Mouse (Mus musculus) liver, adult 2 months (tissue): ENCODE data around the gene Elmo3. TPM values are rescaled to one million over a fixed set of nuclear protein-coding genes. Genes with fewer than 3 reads are reported as not detected.

Experiments used
- DNase-seq: peaks from one replicate; pipeline ENCODE4 v3.0.0-alpha.2; 2011; ENCODE audit warnings: low read depth, low spot score; ENCODE audit errors: extremely low read depth
- H3K27ac ChIP-seq: fragments of 200-500 bp; replicated peaks from 2 replicates; pipeline ENCODE4 v1.5.1; 2012; ENCODE audit warnings: low read depth, mild to moderate bottlenecking, control low read depth, inconsistent platforms, low read length; ENCODE audit not compliant: insufficient read depth
- H3K27me3 ChIP-seq: fragments of 200-500 bp; 2 replicates; pipeline ENCODE4 v1.6.1; 2012; ENCODE audit warnings: mild to moderate bottlenecking, moderate library complexity, low read length, inconsistent platforms; ENCODE audit not compliant: control insufficient read depth, insufficient read depth
- H3K36me3 ChIP-seq: fragments of 200-500 bp; 2 replicates; pipeline ENCODE4 v1.6.1; 2012; ENCODE audit warnings: low read length, inconsistent platforms; ENCODE audit not compliant: control insufficient read depth, insufficient read depth
- H3K4me1 ChIP-seq: fragments of 200-500 bp; 2 replicates; pipeline ENCODE4 v1.6.1; 2011; ENCODE audit warnings: low read length; ENCODE audit not compliant: control insufficient read depth, insufficient read depth
- H3K4me3 ChIP-seq: fragments of 200-500 bp; 2 replicates; pipeline ENCODE4 v1.5.1; 2011; ENCODE audit warnings: low read depth, mild to moderate bottlenecking, control low read depth, low read length, moderate library complexity; ENCODE audit not compliant: insufficient read depth
- H3K79me2 ChIP-seq: fragments of 200-500 bp; 2 replicates; pipeline ENCODE4 v1.6.1; 2012; ENCODE audit warnings: inconsistent platforms, mild to moderate bottlenecking, low read length, moderate library complexity; ENCODE audit not compliant: control insufficient read depth, insufficient read depth
- H3K9ac ChIP-seq: fragments of 200-500 bp; 2 replicates; pipeline ENCODE4 v1.6.1; 2012; ENCODE audit warnings: low read depth, mild to moderate bottlenecking, control low read depth, inconsistent platforms, low read length
- CTCF ChIP-seq: fragments of 200-500 bp; IDR thresholded peaks from 2 replicates; pipeline ENCODE4 v1.5.1; 2011; ENCODE audit warnings: low read depth, low read length, control low read depth
- POLR2A ChIP-seq: fragments of 200-500 bp; IDR thresholded peaks from 2 replicates; pipeline ENCODE4 v1.6.1; 2011; ENCODE audit warnings: low read length, control low read depth; ENCODE audit not compliant: insufficient read depth; ENCODE audit errors: extremely low read depth
- WGBS: fragments of 180-500 bp; shearing (Covaris S2); methylation state at CpG from one replicate; pipeline ENCODE4 v1.1.7; 2018; 5-methylcytosine and 5-hydroxymethylcytosine counted together
- polyA plus RNA-seq: library from polyadenylated mRNA; depleted of rRNA; stranded (reverse); fragments of >200 nt; gene quantifications from 2 replicates; pipeline ENCODE4 v1.2.3, GENCODE M21; 2012
- total RNA-seq: library from RNA; depleted of rRNA; stranded (reverse); fragments of >200 nt; gene quantifications from 2 replicates; pipeline ENCODE4 v1.2.3, GENCODE M21; 2014

The Elmo3 gene
- total and polyA plus RNA-seq, 2 experiments, result 16.8 to 33.4 TPM

DNA sequence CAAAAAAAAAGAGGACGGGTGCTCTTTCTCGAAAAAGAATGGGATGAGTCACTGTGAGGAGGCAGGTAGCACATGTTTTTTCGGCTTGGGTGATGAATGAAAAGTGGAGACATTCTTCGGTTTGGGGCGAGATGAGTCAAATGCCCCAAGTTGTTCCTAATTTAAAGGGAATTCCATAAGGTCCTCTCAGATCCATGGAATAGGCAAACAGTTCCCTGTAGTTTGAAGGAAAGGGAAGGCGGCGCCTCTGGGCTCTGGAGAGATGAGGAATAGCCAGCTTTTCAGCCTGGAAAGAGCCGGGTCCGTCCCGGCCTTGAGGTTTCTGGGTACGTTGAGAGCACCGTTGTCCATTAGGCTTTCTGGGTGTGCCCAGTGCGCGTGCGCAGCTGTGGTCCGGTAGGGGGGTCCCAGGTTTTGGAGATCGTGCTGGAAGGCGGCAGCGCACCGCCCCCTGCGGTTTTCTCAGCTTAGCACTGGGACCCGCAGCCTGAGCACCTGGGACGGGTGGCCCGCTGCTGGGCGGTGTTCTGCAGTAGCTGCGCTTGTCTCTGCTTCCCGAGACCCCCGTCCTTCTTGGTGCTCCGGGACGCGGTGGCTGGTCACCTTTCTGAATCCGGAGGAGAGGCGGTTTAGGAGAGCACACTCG lies 43.2 kb downstream of the Elmo3 start, which contains the start of gene Slc9a5:
Gene Slc9a5 (plus strand): TSS at position 394 of the 646 bp plus-strand sequence.
- H3K27ac ChIP-seq, result peak within 1 kb of the TSS; percentile 27

DNA sequence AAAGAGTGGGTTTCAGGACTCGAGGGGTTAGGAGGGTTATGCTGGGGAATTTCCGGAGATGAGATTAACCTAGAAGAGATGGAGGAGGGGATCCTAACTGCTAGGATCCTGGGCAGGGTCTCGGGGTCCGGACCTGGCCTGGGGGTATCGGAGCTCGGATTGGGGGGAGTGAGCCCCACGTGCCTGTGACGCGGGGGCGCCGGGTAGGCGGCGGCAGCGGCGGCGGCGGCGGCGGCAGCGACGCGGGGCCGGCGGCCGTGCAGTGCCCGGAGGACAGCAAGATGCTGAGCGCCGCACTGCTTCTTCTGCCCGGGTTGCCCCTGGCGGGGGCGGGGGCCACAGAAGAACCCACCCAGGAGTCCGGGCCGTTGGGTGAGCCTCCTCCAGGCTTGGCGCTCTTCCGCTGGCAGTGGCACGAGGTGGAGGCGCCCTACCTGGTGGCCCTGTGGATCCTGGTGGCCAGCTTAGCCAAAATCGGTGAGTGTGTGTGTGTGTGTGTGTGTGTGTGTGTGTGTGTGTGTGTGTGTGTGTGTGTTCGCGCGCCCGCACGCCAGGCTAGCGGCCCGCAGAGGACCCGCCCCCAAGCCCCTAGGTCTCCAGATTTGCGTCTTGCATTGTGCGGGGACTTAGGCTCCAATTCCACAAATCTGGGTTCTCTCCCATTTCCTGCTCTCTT lies 43.8 kb downstream of the Elmo3 start:
- Histone ChIP-seq H3K36me3 (no peaks in the 10 kb centered on the region), H3K27ac (no peak overlapping the region), H3K4me3 (peak overlapping the region; percentile 49), H3K9ac (peak overlapping the region; percentile 18), H3K4me1 (no peaks in the 10 kb centered on the region; the same call in 1 of the 2 replicates), H3K27me3 (peaks cover 11% of the 10 kb centered on the region), H3K79me2 (no peaks in the 10 kb centered on the region)
- no peak for DNase-seq
- TF ChIP-seq CTCF (no peak), POLR2A (no peak)
- WGBS, result 4% methylated on average over 48 of the region's 48 CpGs

More for the DNA sequence above, 43.2 kb downstream of the Elmo3 start, which contains the start of gene Slc9a5:
- Histone ChIP-seq H3K79me2 (no peaks in the 10 kb centered on the region), H3K9ac (peak within 1 kb of the TSS; percentile 79), H3K27me3 (peaks cover 11% of the 10 kb centered on the region), H3K4me1 (no peaks in the 10 kb centered on the region; the same call in 1 of the 2 replicates), H3K4me3 (peak within 1 kb of the TSS; percentile 87), H3K36me3 (no peaks in the 10 kb centered on the region)
- TF ChIP-seq CTCF, result 0 out of 2 replicates have a peak, but pooled peaks have one; percentile 5
- no peak for TF ChIP-seq POLR2A
- 2% methylated on average over 34 of the region's 34 CpGs for WGBS
- DNase-seq, result no peak

GRCm38 (mm10) chr8:105350186-105350585 lies 44.8 kb downstream of the Elmo3 start:
- Histone ChIP-seq H3K4me1 (no peaks in the 10 kb centered on the region; the same call in 1 of the 2 replicates), H3K9ac (no peak overlapping the region), H3K79me2 (no peaks in the 10 kb centered on the region), H3K27me3 (peaks cover 11% of the 10 kb centered on the region), H3K4me3 (no peak overlapping the region), H3K36me3 (no peaks in the 10 kb centered on the region), H3K27ac (no peak overlapping the region)
- 65% methylated on average over 7 of the region's 7 CpGs for WGBS
- DNase-seq, result no peak
- TF ChIP-seq CTCF (no peak), POLR2A (no peak)

- peaks cover 11% of the 10 kb centered on the region for H3K27me3 ChIP-seq
- 78% methylated on average over 8 of the region's 8 CpGs for WGBS
These were observed 48.3 kb downstream of the Elmo3 start for GRCm38 (mm10) chr8:105353583-105354135.

GRCm38 (mm10) chr8:105354549-105354948 lies 49.1 kb downstream of the Elmo3 start:
- H3K4me1 ChIP-seq, result no peaks in the 10 kb centered on the region
- H3K27me3 ChIP-seq, result peaks cover 3% of the 10 kb centered on the region
- TF ChIP-seq POLR2A, result no peak
- no peak for TF ChIP-seq CTCF
- no peak overlapping the region for H3K4me3 ChIP-seq
- DNase-seq, result no peak
- no peak overlapping the region for H3K27ac ChIP-seq
- H3K36me3 ChIP-seq, result no peaks in the 10 kb centered on the region
- no peak overlapping the region for H3K9ac ChIP-seq
- 93% methylated on average over 4 of the region's 4 CpGs for WGBS
- H3K79me2 ChIP-seq, result no peaks in the 10 kb centered on the region

More at GRCm38 (mm10) chr8:105353583-105354135, 48.3 kb downstream of the Elmo3 start:
- no peaks in the 10 kb centered on the region for H3K4me1 ChIP-seq
- no peak overlapping the region for H3K4me3 ChIP-seq
- no peak for TF ChIP-seq POLR2A
- no peak for TF ChIP-seq CTCF
- no peaks in the 10 kb centered on the region for H3K79me2 ChIP-seq
- H3K27ac ChIP-seq, result no peak overlapping the region
- no peak for DNase-seq
- no peaks in the 10 kb centered on the region for H3K36me3 ChIP-seq
- no peak overlapping the region for H3K9ac ChIP-seq
